Mouse (Mus musculus): ENCODE data around the gene Arhgef28. TPM values are rescaled to one million over a fixed set of nuclear protein-coding genes. Genes with fewer than 3 reads are reported as not detected.

Arhgef28 gene
- total RNA-seq, 4 experiments from 2014 or later: 15.1 to 41.9 (median 31.5) TPM

DNA sequence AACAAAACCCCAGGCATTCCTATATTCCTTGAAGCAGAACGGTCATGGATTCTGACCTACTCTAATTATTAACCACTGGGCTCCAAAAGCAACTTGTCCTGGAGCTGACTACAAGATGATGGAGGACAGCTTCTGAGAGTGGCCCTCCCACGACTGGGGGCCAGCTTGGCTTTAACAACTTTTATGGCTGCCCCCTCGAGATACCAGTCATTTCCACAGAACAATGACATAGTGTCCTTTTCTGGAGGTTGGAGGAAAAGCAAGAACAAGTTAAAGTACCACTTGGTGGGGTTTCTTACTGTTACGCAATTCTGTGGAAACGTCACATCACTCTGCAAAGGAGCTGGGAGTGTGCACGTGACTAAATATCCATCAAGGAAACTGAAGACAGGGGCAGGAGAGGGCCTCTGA is 194.3 kb downstream of the Arhgef28 start:
- no peak for DNase-seq

DNA sequence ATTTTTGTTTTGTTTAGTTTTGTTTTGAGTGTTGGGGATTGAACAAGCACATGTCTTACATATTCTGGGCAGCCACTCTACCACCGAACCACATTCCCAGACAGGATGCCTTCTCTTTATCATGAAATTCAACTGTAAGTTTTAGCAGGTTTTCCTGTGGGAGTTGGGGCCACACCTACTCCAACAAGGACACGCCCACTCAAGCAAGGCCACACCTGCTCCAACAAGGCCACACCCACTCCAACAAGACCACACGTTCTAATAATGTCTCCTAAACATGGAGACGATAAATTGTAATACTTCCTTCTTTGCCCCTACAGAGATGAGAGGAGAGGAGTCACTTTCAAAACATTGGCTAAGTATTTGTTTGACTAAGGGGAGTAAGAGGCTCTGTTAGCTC is 197.2 kb downstream of the Arhgef28 start:
- DNase-seq: no peak

DNA sequence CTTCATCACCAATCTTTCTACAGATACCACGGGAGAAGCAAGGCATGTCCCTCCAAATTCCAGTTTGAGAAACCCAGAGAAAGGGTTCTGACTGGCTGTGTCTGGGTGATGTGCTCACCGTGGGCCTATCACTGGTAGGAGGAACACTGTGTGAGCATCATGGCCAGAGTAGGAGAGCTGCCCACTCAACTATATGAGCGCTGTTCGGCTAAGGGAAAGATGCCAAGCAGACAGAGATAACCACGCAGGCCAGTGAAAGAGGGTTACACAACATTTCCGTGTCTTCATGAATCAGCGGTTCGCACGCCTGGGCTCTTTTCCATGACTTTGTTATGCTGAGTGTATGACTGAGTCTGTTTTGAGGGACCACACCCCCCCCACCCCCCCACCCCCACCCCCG is 197.7 kb downstream of the Arhgef28 start:
- no peak for DNase-seq

DNA sequence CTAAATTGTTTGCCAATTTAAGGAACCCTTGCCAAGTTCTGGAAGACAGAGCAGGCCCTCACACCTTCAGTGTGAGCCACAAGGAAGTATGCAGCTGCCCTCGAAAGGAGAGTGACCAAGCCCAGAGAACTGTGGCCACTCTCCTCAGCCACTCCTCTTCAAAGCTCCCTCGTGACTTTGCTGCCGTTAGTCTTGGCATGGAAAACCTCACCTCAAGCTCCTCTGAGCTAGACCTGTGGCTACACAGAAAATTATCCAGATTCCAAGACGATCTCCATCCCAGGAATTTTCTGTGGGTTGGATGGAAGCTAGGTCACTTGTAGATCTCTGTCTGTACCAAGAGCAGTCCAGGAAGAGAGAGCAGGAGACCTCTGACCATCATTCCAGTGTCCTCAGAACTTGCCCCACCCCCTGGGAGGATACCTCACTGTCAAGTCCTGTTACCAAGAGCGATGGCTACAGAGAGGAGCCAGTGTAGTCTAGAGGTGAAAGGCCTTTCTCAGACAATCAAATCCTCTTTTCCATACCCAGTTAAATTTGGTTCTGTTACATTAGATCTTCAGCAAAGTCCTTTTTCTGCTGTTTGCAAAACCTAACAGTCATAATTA is 200.5 kb downstream of the Arhgef28 start:
- DNase-seq: no peak

DNA sequence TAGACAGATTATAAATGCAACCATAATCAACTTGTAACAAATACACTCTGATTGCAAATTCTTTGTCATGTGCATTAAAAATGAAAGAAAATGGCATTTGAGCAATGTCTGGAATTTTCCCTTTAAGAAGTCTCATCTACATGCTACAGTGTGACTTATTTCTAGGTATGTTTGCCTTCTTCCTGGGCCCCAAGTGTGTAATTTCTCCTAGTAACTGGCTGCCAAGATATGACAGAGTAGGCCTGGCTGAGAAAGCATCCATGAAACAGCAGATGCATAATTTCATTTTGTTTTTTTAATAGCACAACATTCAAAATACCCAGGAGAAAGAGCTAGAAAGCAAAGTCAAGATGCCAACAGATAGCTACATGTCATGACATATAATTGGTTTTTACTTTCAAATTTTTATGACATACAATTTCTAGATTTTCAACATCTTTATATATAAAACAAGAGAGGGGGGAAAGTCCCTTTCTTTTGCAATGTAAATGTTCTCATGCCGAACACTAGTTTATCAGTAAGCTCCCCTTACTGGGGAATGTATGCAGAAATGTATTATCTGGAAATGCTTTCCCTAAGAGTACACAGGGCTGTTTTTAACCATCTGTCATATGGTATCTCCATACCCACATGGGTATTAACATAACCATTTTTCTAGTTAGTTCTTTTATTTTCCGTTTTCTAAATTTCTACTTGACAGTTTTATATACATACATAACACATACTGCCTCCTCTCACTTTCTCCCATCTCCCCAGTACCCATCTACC is 201.4 kb downstream of the Arhgef28 start:
- no peak for DNase-seq

DNA sequence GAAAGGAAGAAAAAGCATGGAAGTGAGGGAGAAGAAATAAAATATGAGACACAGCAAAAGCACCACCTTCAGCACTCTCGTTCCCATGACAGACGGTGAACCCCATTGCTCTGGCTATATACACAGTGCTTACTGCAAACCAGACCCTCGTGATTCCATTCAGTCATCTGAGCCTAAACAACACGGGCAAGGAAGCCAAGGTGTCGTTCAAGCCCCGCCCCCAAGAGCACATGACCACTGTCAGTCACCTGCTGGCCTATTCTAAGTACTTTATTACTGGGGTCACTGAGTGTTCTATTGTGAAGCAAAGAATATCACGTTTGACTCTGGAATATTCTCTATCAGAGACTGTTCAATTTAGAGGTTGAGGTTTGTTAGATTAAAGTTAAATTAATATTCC is 202.5 kb downstream of the Arhgef28 start:
- no peak for DNase-seq

DNA sequence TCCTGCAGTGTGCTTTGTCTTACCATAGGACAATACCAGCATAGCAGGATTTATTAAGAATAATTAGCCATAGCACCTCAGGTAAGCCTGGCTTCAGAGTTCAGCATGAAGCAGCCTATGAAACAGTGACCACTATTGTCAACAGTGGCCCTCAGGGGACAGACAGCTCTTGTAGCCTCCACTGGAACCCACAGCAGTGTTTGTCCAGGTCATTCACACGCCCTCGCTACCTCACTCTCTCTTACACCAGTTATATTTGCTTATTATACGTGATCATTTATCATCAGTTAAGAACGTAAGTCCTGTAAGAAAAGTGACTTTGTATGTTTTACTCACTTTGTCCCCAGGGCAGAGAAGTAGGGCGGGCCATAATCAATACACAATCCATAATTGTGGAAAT is 203.6 kb downstream of the Arhgef28 start:
- DNase-seq: no peak

DNA sequence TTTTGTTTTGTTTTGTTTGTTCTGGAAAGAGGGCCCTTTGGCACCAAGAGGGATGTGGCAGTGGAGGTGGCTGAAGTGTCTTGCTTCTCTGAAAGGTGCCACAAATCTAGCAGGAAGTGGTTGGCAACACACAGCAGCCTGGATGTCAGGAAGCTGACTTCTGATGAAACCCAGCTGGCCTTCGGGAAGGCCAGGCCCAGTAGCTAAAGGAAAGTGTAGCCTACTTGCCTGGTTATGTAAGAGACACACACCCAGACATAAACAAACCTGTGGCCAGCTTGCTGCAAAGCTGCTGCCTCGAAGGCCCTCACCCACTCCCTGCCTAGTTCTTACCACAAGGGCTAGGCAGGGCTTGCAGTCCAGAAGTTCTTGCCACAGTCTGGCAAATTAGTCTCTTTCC is 204.1 kb downstream of the Arhgef28 start:
- DNase-seq: peak; percentile 25

DNA sequence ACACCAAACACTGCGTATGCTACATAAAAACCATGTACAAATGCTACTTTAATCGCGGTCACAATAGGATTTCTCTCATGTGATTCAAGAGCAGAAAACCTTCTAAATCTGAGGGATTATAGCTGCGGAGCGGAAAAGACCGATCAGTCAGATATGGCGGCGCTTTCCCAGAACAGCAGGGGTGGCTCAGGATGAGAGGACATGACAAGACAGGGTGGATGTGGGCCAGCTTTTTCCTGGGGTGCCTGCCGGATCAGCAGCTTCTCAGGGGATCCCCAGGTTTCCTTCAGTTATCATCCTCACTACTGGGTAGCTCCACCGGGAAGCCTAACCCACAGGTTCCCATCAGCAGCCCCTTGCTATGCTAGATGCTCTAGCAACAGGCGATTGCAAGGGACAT is 204.5 kb downstream of the Arhgef28 start:
- DNase-seq: no peak

DNA sequence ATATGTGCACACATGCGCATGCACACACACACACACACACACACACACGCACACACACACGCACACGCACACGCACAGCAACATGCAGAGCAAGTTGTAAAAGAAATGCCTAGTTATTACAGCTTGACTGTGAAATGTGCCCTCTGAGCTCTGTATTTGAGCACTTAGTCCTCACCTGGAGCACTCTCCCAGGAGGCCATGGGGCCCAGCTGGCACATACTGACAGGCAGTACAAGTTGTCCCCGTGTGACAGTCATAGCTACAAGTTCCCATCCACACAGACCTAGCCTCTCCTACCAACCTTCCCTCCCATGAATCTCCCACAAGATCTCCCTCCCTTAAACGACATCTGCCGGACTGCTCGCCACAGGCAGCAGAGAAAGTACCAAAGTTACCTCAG is 205.4 kb downstream of the Arhgef28 start:
- no peak for DNase-seq

DNA sequence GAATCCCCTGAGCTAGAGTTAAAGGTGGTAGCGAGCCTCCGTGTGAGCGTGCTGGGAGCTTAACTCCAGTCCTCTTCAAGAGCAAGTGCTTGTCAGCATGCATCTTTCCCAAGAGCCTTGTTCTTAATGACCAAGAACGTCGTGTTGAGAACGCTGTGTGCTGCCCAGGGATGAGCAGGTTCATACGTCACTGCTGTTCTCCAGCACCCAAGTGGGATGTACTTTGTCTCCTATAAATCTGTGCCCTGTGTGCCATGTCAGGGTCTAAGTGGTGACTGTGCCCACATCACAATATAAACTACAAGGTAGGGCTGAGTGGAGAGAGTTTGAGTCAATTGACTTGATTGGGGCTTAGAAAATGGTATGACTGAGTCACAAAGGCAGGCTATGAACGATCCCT is 207.1 kb downstream of the Arhgef28 start:
- no peak for DNase-seq

DNA sequence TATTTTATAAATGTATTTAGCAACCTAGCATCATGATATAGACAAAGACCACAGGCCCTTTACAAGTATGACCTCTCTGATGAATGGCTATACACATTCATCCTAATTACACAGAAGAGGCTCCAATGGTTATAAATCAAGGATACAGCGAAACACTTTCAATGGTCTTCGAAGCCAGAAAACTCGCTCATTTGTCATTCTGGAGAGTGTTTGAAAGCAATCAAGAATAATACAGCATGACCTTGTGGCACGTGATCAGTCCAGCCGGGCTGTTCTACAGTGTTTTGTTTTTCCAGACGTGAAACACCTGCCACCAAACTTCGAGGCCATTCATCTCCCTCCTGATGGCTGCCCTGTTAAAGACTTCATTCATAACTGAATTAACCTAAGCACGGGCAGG is 207.7 kb downstream of the Arhgef28 start:
- no peak for DNase-seq

DNA sequence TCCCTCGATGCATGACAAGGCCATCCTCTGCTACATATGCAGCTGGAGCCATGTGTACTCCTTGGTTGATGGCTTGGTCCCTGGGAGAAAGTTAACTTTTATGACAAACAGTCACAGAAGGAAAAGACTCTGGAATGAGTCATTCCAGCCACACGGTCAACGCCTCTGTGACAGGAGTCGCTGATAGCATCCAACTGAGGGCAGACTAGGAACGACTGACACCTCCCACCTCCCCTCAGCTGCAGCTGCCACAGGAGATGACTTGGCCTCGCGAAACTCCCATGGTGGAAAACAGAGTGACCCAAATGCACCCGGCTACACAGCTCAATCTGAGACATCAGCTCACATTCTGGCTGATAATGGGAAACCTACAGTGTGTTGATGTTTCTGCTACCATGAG is 215.3 kb downstream of the Arhgef28 start:
- no peak for DNase-seq

DNA sequence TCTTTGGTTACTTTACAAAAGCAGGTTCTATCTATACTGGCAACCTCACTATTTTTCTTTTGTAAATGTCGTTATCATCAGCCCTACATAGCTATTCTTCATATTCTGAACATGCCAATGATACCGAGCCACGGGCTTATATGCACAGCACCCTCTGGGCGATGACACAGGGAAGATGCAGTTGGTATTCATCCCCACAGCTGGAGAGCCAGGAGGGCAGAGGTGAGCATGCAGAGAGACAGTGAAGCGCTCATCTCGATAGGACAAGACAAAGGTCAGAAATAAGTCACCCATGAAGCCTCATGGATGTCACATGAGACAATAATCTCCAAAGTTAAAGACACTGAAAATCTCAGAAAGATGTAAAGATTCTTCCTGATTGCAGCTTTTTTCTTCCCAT is 217.4 kb downstream of the Arhgef28 start:
- DNase-seq: no peak

DNA sequence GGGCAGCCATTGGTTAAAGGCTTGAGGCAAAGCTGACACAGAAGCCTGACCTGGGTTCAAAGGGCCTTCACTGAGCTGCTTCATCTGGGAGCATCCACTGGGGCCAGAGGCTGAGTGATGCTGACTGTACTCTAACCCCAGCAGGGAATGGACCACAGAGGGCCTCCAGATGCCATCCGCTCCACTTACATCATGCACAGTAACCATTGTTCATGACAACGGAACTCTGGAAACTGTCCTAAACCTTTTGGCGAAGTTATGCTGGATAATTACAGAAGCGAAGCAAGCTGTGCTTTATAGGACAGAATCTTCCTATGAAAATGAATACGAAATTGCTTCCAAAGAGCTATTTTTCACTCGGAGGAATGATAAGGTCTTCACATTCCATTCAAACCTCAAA is 219.5 kb downstream of the Arhgef28 start:
- no peak for DNase-seq

DNA sequence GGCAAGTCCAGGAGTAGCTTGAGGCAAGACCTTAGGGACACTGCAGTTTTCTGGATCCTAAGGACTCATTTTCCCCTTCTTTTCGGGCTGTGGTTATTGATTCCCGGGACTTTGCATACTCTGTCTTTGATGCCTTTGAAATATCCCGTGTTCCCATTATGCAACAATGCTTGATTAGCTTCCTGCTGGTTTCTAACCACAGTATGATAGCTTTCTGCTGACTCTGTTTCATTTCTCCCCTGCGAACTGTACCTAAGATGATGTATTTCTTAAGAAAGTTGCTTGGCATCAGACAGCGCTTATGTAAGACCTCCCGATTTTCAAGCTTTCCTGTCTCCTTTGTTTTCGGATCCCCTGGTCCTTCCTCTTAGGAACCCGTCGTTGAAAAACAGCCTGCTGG is 229.1 kb downstream of the Arhgef28 start:
- no peak for DNase-seq

DNA sequence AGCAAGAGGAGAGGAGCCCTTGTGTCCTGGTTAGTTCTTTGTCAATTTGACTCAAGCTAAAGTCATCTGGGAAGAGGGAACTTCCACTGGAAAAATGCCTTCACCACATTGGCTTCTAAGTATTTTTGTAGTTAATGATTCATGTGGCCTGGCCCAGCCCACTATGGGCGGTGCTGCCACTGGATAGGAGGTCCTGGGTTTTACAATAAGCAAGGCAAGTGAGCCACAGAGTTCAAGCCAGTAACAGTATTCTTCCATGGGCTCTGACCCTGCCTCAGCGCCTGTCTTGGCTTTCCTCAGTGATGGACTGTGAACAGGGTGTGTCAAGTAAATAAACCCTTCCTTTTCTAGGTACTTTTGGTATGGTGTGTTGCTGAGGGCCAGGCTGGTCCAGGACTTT is 229.6 kb downstream of the Arhgef28 start:
- DNase-seq: no peak

DNA sequence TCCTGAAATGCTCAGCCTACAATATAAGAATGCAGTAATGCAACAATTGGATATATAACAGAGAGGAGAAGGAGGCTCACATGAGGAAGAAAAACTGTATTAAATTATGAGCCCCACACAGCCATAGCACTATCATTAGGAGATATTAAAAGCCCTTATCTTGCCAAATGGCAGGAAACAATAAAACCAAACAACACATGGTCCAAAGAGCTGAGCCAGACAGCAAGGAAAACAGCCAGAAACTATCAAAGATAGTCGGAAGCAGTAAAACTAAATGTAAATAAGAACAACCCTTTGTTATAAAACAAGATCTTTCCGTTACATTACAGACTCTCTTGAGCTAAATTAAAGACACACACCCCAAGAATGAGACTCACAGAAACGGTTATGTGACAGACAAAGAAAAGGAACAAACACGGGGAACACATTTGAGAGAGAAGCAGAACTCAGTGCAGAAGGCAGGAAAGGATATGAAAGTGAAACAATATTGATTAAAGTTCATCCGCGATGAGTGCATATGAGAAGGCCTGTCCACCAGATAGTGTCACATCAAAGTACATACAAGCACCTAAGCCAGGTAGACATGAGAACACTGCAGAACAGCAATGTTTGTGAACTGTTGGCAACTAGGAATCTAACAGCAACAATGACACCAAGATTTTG is 231.6 kb downstream of the Arhgef28 start:
- DNase-seq: no peak

DNA sequence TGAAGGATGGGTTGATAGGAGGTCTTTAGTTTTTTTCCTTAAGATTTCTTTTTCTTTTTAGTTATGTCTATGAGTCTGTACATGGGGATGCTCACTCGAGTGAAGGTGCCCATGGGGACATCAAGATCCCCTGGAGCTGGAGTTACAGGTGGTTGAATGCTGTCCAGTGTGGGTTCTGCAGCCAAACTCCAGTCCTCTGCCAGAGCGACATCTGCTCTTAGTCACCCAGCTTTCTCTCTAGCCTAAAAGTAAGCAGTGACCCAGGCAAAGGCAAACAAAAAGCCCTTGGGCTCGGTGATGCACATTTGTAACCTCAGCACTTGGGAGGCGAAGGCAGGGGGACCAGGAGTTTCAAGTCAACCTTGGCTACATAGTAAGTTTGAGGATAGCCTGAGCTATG is 232.3 kb downstream of the Arhgef28 start:
- no peak for DNase-seq

DNA sequence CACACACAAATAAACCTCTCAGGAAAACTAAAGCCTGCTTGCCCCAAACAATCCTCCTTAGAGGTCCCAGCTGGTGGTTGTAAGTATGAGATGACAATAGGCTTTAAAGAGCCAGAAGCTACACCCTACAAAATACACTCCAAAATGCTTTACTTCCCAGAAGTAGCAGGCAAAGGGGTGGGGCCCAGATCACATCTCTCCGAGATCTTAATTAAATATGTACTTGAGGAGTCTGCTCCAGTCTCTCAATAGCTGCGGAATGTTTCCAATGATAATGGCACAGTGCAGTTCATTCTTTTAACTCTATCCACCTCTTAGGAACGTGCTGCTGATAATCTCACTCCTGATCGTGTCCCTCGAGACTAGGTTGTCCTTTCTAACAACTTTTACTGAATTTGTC is 240.2 kb downstream of the Arhgef28 start:
- no peak for DNase-seq

DNA sequence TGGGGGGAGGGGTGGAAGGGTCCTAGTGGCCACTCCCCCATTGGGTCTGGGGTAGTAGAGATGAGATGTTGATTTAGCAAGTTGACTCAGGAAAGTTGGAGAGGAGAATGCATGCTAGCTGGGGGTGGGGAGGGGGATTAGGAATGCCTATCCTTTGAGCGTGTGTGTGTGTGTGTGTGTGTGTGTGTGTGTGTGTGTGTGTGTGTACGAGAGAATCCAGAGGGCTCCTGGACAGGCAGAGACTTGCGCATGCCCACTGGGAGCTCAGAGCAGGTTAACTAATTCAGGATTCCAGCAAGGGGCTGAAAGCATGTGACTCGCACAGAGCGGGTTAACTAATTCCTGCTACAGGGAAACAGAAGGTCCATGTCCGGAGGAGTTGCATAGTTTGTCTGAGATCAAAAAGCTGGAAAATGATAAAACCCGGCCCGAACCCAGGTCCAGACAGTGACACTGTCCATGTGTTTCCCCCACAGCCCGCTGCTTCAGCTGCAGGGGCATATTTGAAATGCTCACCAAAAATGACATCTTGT is 241.3 kb downstream of the Arhgef28 start:
- DNase-seq: no peak

DNA sequence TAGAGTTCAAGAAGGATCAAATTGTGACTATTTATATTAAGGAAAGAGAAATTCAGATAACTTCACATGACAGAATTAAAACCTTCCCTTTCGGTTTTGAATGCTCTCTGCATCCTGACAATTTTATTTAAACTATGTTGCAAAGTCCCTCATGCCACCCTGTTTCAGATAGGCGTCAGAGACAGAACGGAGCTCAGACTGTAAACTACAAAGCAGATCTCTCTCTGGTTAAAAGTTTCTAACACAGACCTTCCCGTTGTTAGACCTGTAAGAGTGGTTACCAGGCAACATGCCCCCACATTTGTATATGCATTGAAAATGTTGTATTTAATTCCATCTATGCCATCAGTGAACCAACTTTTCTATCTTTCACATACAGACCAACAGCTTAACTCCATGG is 246.1 kb downstream of the Arhgef28 start:
- DNase-seq: no peak

DNA sequence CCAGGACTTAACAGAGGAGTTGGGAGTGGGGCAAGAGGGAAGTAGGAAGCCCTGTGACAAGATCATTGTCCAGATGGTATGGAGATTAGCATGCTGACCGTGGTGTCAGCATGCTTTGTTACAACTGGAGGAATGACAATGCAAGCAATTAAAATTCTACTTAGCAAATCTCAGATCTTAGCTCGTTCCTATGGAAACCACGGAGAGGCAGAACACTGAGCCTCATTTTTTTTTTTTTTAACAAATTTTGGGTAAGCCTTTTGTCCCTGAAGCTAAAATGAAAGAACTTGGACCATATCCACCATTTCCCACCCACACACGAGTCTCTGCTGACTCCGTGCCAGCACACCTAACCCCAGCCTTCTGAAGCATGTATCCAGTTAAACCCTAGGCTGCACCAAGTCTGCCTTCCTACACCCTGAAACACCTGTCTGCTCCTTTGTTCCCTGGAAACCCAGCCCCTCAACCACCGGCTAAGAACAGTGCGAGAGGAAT is 246.8 kb downstream of the Arhgef28 start:
- no peak for DNase-seq

DNA sequence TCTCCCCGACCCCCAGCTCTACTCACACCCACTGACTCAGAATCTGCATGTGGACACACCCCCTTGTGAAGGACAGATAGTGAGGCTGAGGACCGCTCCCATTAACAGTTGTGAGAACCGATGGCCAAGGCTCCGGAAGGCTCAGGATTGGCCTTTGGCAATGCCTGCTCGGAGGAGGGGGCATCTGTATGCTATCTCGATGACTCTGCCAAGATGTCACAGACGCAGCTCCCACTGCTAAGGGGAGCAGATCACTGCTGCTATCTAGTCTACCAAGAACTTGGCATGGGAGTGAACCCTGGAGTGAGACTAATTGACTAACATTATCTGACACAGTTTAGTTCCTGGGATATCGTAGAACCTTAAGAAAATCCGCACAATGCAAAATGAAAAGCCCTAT is 250.5 kb downstream of the Arhgef28 start:
- DNase-seq: no peak

Measured in adrenal gland, adult 8-10 months (tissue).